Mouse (Mus musculus) cortical plate, adult 2 months (tissue): ENCODE measurements at regions not wholly inside any gene's neighbourhood (a gene's known extent, or its start where the extent isn't known, plus 50 kb on each side); places are given as distances from the start of the nearest gene placed in this dataset.

ENCODE experiments used
- H3K27ac ChIP-seq: fragments of 200-500 bp; 2 replicates; pipeline ENCODE4 v1.5.1; 2012; ENCODE audit warnings: low read length, control low read depth, inconsistent platforms; ENCODE audit not compliant: insufficient read depth
- H3K4me1 ChIP-seq: fragments of 200-500 bp; 2 replicates; pipeline ENCODE4 v1.6.1; 2011; ENCODE audit warnings: low read length; ENCODE audit not compliant: control insufficient read depth, insufficient read depth
- H3K4me3 ChIP-seq: fragments of 200-500 bp; 2 replicates; pipeline ENCODE4 v1.5.1; 2011; ENCODE audit warnings: mild to moderate bottlenecking, low read length, control low read depth; ENCODE audit not compliant: insufficient read depth
- CTCF ChIP-seq: fragments of 200-500 bp; IDR thresholded peaks from 2 replicates; pipeline ENCODE4 v1.5.1; 2011; ENCODE audit warnings: mild to moderate bottlenecking, control low read depth, low read length; ENCODE audit not compliant: insufficient read depth; ENCODE audit errors: extremely low read depth
- POLR2A ChIP-seq: fragments of 200-500 bp; IDR thresholded peaks from 2 replicates; pipeline ENCODE4 v1.6.1; 2011; ENCODE audit warnings: mild to moderate bottlenecking, low read length, control low read depth; ENCODE audit not compliant: insufficient read depth; ENCODE audit errors: extremely low read depth

DNA sequence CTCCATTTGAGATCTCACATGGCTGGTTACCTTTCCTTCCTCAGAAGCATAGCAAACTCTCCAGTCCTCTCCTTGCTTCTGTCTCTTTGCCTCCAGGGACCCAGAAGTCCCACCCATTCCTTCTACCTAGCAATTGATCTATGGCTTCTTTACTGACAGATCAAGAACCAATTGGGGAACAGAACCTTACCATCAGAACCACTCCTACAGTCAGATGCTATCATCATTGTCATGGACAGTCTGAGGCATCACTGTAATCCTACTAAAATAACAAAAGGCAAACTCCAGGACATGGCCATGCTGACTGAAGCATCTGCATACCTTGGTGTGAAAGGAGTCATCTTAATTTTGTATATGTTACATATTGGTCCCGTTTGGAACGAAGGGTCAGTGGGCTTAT is 401.9 kb upstream of the Ubash3b start:
- no peak for TF ChIP-seq CTCF
- TF ChIP-seq POLR2A: no peak
- Histone ChIP-seq H3K4me3 (no peak overlapping the region), H3K4me1 (no peaks in the 10 kb centered on the region), H3K27ac (no peak overlapping the region)

GRCm38 (mm10) chr9:41558456-41558855 is 397.0 kb upstream of the Ubash3b start:
- Histone ChIP-seq H3K27ac (no peak overlapping the region), H3K4me3 (no peak overlapping the region), H3K4me1 (peaks cover 4% of the 10 kb centered on the region; the same call in 1 of the 2 replicates)
- TF ChIP-seq CTCF: no peak
- TF ChIP-seq POLR2A: no peak

DNA sequence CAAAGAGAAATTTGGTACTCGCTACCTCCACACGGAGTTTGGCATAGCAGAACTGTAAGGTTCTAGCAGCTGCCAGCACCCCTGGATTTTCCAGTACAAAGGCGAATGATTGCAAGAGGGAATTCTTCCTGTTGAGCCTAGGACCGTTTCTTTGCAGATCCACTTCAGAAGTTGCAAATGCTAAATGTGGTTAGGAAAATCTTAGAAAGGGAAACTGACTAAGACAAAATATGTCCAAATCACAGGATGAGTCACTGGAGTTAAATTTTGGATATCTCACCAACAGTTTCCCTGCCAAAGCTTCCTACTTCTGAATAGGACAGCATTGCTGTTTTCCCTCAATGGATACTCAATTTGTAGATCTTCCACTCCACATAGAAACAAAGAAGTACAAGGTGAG is 395.4 kb upstream of the Ubash3b start:
- TF ChIP-seq CTCF: no peak
- no peak for TF ChIP-seq POLR2A
- Histone ChIP-seq H3K4me1 (peaks cover 4% of the 10 kb centered on the region; the same call in 1 of the 2 replicates), H3K4me3 (no peak overlapping the region), H3K27ac (no peak overlapping the region)

GRCm38 (mm10) chr9:41545776-41546175 is 384.3 kb upstream of the Ubash3b start:
- TF ChIP-seq CTCF: no peak
- no peak overlapping the region for H3K4me3 ChIP-seq

DNA sequence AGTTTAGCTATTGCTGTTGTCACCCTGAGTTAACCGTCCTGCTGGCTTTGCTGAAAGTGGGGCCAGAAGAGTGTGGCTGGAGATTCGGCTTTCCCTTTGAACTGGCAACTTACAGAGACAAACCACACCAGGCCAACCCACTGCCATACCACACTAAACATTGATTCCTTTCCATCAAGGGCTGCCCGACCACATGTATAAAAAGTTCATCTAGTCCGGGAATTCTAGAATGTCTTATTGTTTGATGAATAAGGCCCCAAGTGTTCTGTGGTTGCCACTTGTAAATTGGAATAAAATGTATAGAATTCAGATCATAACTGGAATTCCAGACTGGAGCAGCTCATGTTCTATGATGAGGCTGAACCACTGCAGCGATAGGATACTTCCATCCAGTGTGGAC is 381.0 kb upstream of the Ubash3b start:
- Histone ChIP-seq H3K4me1 (no peaks in the 10 kb centered on the region), H3K27ac (no peak overlapping the region), H3K4me3 (no peak overlapping the region)
- TF ChIP-seq CTCF: no peak
- TF ChIP-seq POLR2A: no peak

More at GRCm38 (mm10) chr9:41545776-41546175, 384.3 kb upstream of the Ubash3b start:
- Histone ChIP-seq H3K27ac (no peak overlapping the region), H3K4me1 (no peaks in the 10 kb centered on the region)

DNA sequence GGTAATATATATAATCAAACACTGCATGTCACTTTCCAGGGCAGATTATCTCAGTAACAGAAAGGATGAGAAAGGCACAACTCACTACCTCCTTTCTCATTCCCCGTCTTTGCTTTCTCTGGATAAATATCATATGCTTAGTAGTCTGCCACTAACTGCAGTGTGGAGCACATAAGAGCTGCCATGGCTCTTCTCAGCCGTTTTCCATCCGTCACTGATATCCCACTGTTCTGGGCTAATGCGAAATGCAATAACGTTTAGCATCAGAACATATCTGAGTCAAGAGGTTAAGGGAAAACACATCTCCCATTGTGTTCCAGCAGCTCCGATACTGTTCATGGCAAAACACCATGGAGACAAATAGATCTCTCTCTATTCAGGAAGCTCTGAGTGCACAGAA is 379.8 kb upstream of the Ubash3b start:
- H3K27ac ChIP-seq: no peak overlapping the region
- no peaks in the 10 kb centered on the region for H3K4me1 ChIP-seq
- H3K4me3 ChIP-seq: no peak overlapping the region
- TF ChIP-seq POLR2A: no peak
- TF ChIP-seq CTCF: no peak

GRCm38 (mm10) chr9:41532786-41533185 is 371.3 kb upstream of the Ubash3b start:
- H3K4me1 ChIP-seq: peaks cover 1% of the 10 kb centered on the region; the same call in 1 of the 2 replicates
- H3K27ac ChIP-seq: no peak overlapping the region
- no peak overlapping the region for H3K4me3 ChIP-seq
- TF ChIP-seq CTCF (no peak), POLR2A (no peak)

DNA sequence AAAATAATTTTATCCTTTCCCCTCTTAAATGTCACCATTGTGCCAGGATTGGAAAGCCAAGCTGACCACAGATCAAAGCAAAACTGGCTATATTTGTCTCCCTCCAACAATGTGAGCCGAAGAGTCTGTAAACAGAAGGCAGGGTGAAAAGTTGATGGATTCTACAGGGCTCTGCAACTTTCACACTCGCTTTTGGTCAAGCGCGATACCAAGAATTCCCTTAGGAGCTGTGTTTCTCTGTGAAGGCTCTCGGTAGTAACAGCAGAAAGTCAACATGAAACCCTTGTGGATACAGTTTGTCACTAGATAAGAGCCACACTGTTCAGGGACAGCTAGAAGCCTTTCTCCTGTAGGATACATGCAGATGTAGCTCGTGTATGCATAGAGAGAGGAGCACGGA is 370.8 kb upstream of the Ubash3b start:
- TF ChIP-seq POLR2A (no peak), CTCF (no peak)
- Histone ChIP-seq H3K4me1 (peaks cover 1% of the 10 kb centered on the region; the same call in 1 of the 2 replicates), H3K4me3 (no peak overlapping the region), H3K27ac (0 out of 2 replicates have a peak overlapping the region, but pooled peaks have one; percentile 13)

DNA sequence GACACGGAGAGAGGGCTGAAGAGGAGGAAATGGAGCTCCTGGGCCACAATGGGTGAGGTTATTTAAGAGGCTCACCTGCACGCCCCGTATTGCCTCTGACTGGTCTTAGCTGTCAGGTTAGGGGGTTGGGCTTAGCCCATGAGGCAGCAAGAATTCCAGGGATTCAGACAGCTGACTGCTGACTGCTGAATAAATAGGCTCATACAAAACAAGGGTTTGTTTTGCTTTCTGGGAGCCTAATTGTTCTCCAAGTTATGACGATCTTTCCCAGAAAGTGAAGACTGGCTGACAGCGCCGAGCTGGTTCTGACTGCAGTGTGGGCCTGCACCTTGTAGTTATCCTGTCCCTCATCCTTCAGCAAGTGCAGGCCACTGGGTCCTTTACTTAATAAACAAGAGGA is 370.1 kb upstream of the Ubash3b start:
- Histone ChIP-seq H3K27ac (peak overlapping the region; percentile 81), H3K4me3 (no peak overlapping the region), H3K4me1 (peaks cover 1% of the 10 kb centered on the region; the same call in 1 of the 2 replicates)
- TF ChIP-seq CTCF (no peak), POLR2A (no peak)

DNA sequence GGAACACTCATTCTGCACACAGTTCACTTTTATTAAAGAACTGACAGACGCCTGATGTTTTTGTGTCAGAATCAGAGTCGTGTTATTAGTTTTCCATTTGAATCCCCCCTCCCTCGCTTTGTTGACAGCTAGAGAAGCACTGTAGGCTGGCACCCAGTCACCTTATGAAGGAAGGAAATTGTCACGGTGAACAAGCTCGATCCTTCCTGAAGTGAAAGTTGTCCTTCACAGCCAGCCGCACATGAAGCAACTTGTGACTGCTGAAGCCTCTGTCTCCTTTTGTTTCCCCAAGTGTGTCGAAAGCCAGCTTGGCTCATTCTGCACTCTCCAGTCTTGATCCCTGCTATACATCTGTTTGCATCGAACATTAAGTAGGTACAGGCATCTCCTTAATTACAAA is 364.6 kb upstream of the Ubash3b start:
- TF ChIP-seq POLR2A (no peak), CTCF (no peak)
- no peak overlapping the region for H3K4me3 ChIP-seq
- peaks cover 11% of the 10 kb centered on the region for H3K4me1 ChIP-seq
- H3K27ac ChIP-seq: no peak overlapping the region; the same call in 1 of the 2 replicates
